Mouse (Mus musculus): Measurements from ENCODE around the gene Sar1b.

GRCm38 (mm10) chr11:51812022-51812546, 48.6 kb downstream of the Sar1b start:
- TF ChIP-seq CTCF (IDR thresholded peaks at IDR 0.05; ENCODE audit: control insufficient read depth, insufficient read depth, low read length), result no peak
- TF ChIP-seq POLR2A (IDR thresholded peaks at IDR 0.05; ENCODE audit: borderline replicate concordance, control insufficient read depth, low read depth, low read length), result no peak

All from bone marrow, adult 2 months (tissue).